Mouse (Mus musculus) spleen, adult 2 months (tissue): Measurements from ENCODE around the gene Iqgap1. TPM values are rescaled to one million over a fixed set of nuclear protein-coding genes. Genes with fewer than 3 reads are reported as not detected.
A peak's percentile ranks its signal among the peaks of the same experiment; 100 is the strongest.

Experiments
- DNase-seq, 2 experiments: peaks; one replicate each; pipeline versions ENCODE4 v3.0.0 to v3.0.0-alpha.2; 2012 to 2021; ENCODE audit warnings: low spot score in 2 of 2, low read depth in 1 of 2
- H3K27ac ChIP-seq: fragments of 200-500 bp; 2 replicates; pipeline ENCODE4 v1.5.1; 2012; ENCODE audit warnings: low read length, inconsistent platforms; ENCODE audit not compliant: insufficient read depth
- H3K27me3 ChIP-seq: fragments of 200-500 bp; 2 replicates; pipeline ENCODE4 v1.6.1; 2012; ENCODE audit warnings: mild to moderate bottlenecking, moderate library complexity, low read length, inconsistent platforms; ENCODE audit not compliant: control insufficient read depth, insufficient read depth
- H3K36me3 ChIP-seq: fragments of 200-500 bp; 2 replicates; pipeline ENCODE4 v1.6.1; 2012; ENCODE audit warnings: mild to moderate bottlenecking, low read length, inconsistent platforms; ENCODE audit not compliant: control insufficient read depth, insufficient read depth
- H3K4me1 ChIP-seq: fragments of 200-500 bp; 2 replicates; pipeline ENCODE4 v1.6.1; 2011; ENCODE audit warnings: inconsistent platforms; ENCODE audit not compliant: control insufficient read depth, insufficient read depth, insufficient read length
- H3K4me3 ChIP-seq: fragments of 200-500 bp; 2 replicates; pipeline ENCODE4 v1.5.1; 2011; ENCODE audit warnings: mild to moderate bottlenecking, inconsistent platforms; ENCODE audit not compliant: insufficient read depth, insufficient read length; ENCODE audit errors: extremely low read depth
- CTCF ChIP-seq: fragments of 200-500 bp; IDR thresholded peaks from 2 replicates; pipeline ENCODE4 v1.5.1; 2011; ENCODE audit warnings: mild to moderate bottlenecking, inconsistent platforms; ENCODE audit not compliant: insufficient read depth, insufficient read length, insufficient replicate concordance; ENCODE audit errors: extremely low read depth
- POLR2A ChIP-seq: fragments of 200-500 bp; IDR thresholded peaks from 2 replicates; pipeline ENCODE4 v1.6.1; 2011; ENCODE audit warnings: low read depth, low read length, inconsistent platforms
- WGBS: fragments of 180-500 bp; shearing (Covaris S2); methylation state at CpG from one replicate; pipeline ENCODE4 v1.1.7; 2018; 5-methylcytosine and 5-hydroxymethylcytosine counted together
- polyA plus RNA-seq: library from polyadenylated mRNA; depleted of rRNA; stranded (reverse); fragments of >200 nt; gene quantifications from 2 replicates; pipeline ENCODE4 v1.2.3, GENCODE M21; 2012

The Iqgap1 gene
- polyA plus RNA-seq, 1 experiment = 55.9 TPM

GRCm38 (mm10) chr7:80732986-80733385, 92.8 kb downstream of the Iqgap1 start:
- H3K4me3 ChIP-seq = no peak overlapping the region
- TF ChIP-seq CTCF (no peak), POLR2A (no peak)
- H3K27me3 ChIP-seq = no peaks in the 10 kb centered on the region
- H3K36me3 ChIP-seq = peaks cover 65% of the 10 kb centered on the region
- 94% methylated on average over 11 of the region's 11 CpGs for WGBS
- H3K27ac ChIP-seq = no peak overlapping the region
- H3K4me1 ChIP-seq = no peaks in the 10 kb centered on the region
- DNase-seq = no peak

- H3K27me3 ChIP-seq = no peaks in the 10 kb centered on the region
- peaks cover 76% of the 10 kb centered on the region for H3K36me3 ChIP-seq
- no peaks in the 10 kb centered on the region for H3K4me1 ChIP-seq
- no peak for TF ChIP-seq POLR2A
- TF ChIP-seq CTCF = peak; percentile 94; the same call in 1 of the 2 replicates
- 34% methylated on average over 8 of the region's 8 CpGs for WGBS
- DNase-seq = peak; percentile 31 to 65
- H3K4me3 ChIP-seq = no peak overlapping the region
- H3K27ac ChIP-seq = no peak overlapping the region
These were observed 96.1 kb downstream of the Iqgap1 start for GRCm38 (mm10) chr7:80729662-80730061.

GRCm38 (mm10) chr7:80721041-80721440, 104.7 kb downstream of the Iqgap1 start:
- TF ChIP-seq CTCF (no peak), POLR2A (no peak)
- Histone ChIP-seq H3K36me3 (peaks cover 64% of the 10 kb centered on the region), H3K4me3 (no peak overlapping the region), H3K4me1 (no peaks in the 10 kb centered on the region), H3K27ac (no peak overlapping the region), H3K27me3 (no peaks in the 10 kb centered on the region)
- 94% methylated on average over 9 of the region's 9 CpGs for WGBS
- DNase-seq = no peak

GRCm38 (mm10) chr7:80719582-80719981, 106.2 kb downstream of the Iqgap1 start:
- DNase-seq = no peak
- Histone ChIP-seq H3K4me3 (no peak overlapping the region), H3K36me3 (peaks cover 59% of the 10 kb centered on the region), H3K27me3 (no peaks in the 10 kb centered on the region), H3K27ac (no peak overlapping the region), H3K4me1 (no peaks in the 10 kb centered on the region)
- 94% methylated on average over 7 of the region's 7 CpGs for WGBS
- TF ChIP-seq POLR2A = no peak
- TF ChIP-seq CTCF = no peak

- TF ChIP-seq POLR2A (no peak), CTCF (no peak)
- no peak for DNase-seq
- Histone ChIP-seq H3K36me3 (peaks cover 56% of the 10 kb centered on the region), H3K27ac (peak overlapping the region; percentile 15; the same call in 1 of the 2 replicates), H3K4me3 (no peak overlapping the region), H3K27me3 (no peaks in the 10 kb centered on the region), H3K4me1 (no peaks in the 10 kb centered on the region)
- WGBS = 79% methylated on average over 2 of the region's 2 CpGs
These were observed 106.7 kb downstream of the Iqgap1 start for GRCm38 (mm10) chr7:80719038-80719437.

- TF ChIP-seq POLR2A (no peak), CTCF (no peak)
- H3K4me3 ChIP-seq = no peak overlapping the region
- peaks cover 56% of the 10 kb centered on the region for H3K36me3 ChIP-seq
- peak in 1 of 2 experiments; percentile 25 for DNase-seq
- H3K4me1 ChIP-seq = no peaks in the 10 kb centered on the region
- 0 out of 2 replicates have a peak overlapping the region, but pooled peaks have one; percentile 41 for H3K27ac ChIP-seq
- WGBS = 27% methylated on average over 8 of the region's 8 CpGs
- no peaks in the 10 kb centered on the region for H3K27me3 ChIP-seq
These were observed 107.3 kb downstream of the Iqgap1 start for GRCm38 (mm10) chr7:80718471-80718870.

- Histone ChIP-seq H3K4me1 (no peaks in the 10 kb centered on the region), H3K27ac (no peak overlapping the region), H3K27me3 (no peaks in the 10 kb centered on the region), H3K36me3 (peaks cover 53% of the 10 kb centered on the region), H3K4me3 (no peak overlapping the region)
- TF ChIP-seq CTCF (no peak), POLR2A (no peak)
- no peak for DNase-seq
- WGBS = 81% methylated on average over 9 of the region's 9 CpGs
These were observed 109.0 kb downstream of the Iqgap1 start for GRCm38 (mm10) chr7:80716758-80717157.
